Mouse (Mus musculus) heart, postnatal 0 days (tissue): ENCODE results near the gene Magi2.

ENCODE experiments used
- CTCF ChIP-seq: IDR thresholded peaks from 2 replicates; pipeline ENCODE4 v1.5.1; 2016; ENCODE audit warnings: antibody characterized with exemption, control low read depth, low read depth
- EP300 ChIP-seq: IDR thresholded peaks from 2 replicates; pipeline ENCODE4 v1.6.1; 2016; ENCODE audit warnings: antibody characterized with exemption, low read depth

DNA sequence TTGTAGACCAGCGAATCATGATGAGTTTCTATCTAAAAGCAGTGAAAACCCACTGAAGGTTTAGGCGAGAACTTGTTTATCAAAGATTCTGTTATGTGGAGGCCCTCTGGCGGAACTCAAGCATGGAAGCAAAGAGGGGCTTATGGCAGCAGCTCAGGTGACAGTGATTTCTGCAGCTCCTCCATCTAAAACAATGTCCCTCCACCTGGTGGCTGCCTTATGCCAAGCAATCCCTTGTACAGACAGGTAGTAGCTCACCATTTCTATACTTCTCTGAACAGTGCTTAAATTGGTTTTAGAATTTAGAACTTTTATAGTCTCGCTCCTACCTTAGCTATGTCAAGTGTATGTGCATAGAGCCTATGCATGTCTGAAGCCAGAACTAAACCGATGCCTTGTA, 1472.3 kb downstream of the Magi2 start:
- TF ChIP-seq CTCF (no peak), EP300 (no peak)
